Mouse (Mus musculus) thymus, adult 2 months (tissue): Measurements from ENCODE around the gene Ppfia3. TPM values are rescaled to one million over a fixed set of nuclear protein-coding genes. Genes with fewer than 3 reads are reported as not detected.

Source experiments
- DNase-seq: peaks from one replicate; pipeline ENCODE4 v3.0.0; 2021
- H3K27ac ChIP-seq: fragments of 200-500 bp; 2 replicates; pipeline ENCODE4 v1.5.1; 2012; ENCODE audit warnings: low read length, control low read depth; ENCODE audit not compliant: control insufficient read depth, insufficient read depth
- H3K27me3 ChIP-seq: fragments of 200-500 bp; 2 replicates; pipeline ENCODE4 v1.6.1; 2012; ENCODE audit warnings: mild to moderate bottlenecking, low read length, moderate library complexity, mixed read lengths; ENCODE audit not compliant: control insufficient read depth, insufficient read depth
- H3K36me3 ChIP-seq: fragments of 200-500 bp; 2 replicates; pipeline ENCODE4 v1.6.1; 2012; ENCODE audit warnings: mild to moderate bottlenecking, low read length, moderate library complexity; ENCODE audit not compliant: control insufficient read depth, insufficient read depth
- H3K4me1 ChIP-seq: fragments of 200-500 bp; replicated peaks from 2 replicates; pipeline ENCODE4 v1.6.1; 2012; ENCODE audit warnings: low read length; ENCODE audit not compliant: control insufficient read depth, insufficient read depth
- H3K4me3 ChIP-seq: fragments of 200-500 bp; 2 replicates; pipeline ENCODE4 v1.5.1; 2012; ENCODE audit warnings: mild to moderate bottlenecking, low read length, control low read depth, moderate library complexity; ENCODE audit not compliant: control insufficient read depth, insufficient read depth
- CTCF ChIP-seq: fragments of 200-500 bp; IDR thresholded peaks from 2 replicates; pipeline ENCODE4 v1.5.1; 2012; ENCODE audit warnings: mild to moderate bottlenecking, control low read depth, low read length, moderate library complexity, borderline replicate concordance; ENCODE audit not compliant: control insufficient read depth, poor library complexity, insufficient read depth; ENCODE audit errors: extremely low read depth
- POLR2A ChIP-seq: fragments of 200-500 bp; IDR thresholded peaks from 2 replicates; pipeline ENCODE4 v1.6.1; 2012; ENCODE audit warnings: mild to moderate bottlenecking, low read length, control low read depth, moderate library complexity; ENCODE audit not compliant: control insufficient read depth, poor library complexity, insufficient read depth; ENCODE audit errors: extremely low read depth
- WGBS: fragments of 180-500 bp; shearing (Covaris S2); methylation state at CpG from one replicate; pipeline ENCODE4 v1.1.7; 2018; 5-methylcytosine and 5-hydroxymethylcytosine counted together
- polyA plus RNA-seq: library from polyadenylated mRNA; depleted of rRNA; stranded (reverse); fragments of >200 nt; gene quantifications from 2 replicates; pipeline ENCODE4 v1.2.3, GENCODE M21; 2012; rRNA removed

Ppfia3 gene
- 0.65 and 0.89 TPM in 2 replicates for polyA plus RNA-seq

GRCm38 (mm10) chr7:45366652-45367019, at the start of gene Ppfia3:
Gene Ppfia3, minus strand, starts transcription at chr7:45367019.
- DNase-seq: no peak
- H3K4me1 ChIP-seq: peaks cover 30% of the 10 kb centered on the region
- no peaks in the 10 kb centered on the region for H3K36me3 ChIP-seq
- no peak within 1 kb of the TSS for H3K27ac ChIP-seq
- H3K4me3 ChIP-seq: peak within 1 kb of the TSS; percentile 61
- TF ChIP-seq POLR2A: no peak
- no peak for TF ChIP-seq CTCF
- WGBS: 2% methylated on average over 26 of the region's 26 CpGs
- peaks cover 20% of the 10 kb centered on the region for H3K27me3 ChIP-seq

DNA sequence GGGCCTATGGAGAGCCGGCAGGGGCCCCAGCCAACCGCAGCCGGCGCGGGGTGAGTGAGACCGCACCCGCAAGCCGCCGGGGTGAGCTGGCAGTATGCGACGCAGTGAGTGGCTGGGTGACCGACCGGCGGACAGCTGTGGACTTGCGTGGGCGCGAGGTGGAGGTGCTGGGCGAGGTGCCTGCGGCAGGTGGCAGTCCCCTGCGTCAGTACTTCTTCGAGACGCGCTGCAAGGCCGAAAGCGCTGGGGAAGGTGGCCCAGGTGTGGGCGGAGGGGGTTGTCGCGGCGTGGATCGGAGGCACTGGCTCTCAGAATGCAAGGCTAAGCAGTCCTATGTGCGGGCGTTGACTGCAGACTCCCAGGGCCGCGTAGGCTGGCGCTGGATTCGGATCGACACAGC, 48.8 kb upstream of the Ppfia3 start:
- H3K4me3 ChIP-seq: no peak overlapping the region
- peaks cover 27% of the 10 kb centered on the region for H3K4me1 ChIP-seq
- peaks cover 23% of the 10 kb centered on the region for H3K27me3 ChIP-seq
- 7% methylated on average over 37 of the region's 37 CpGs for WGBS
- TF ChIP-seq POLR2A: no peak
- no peak for TF ChIP-seq CTCF
- no peak for DNase-seq
- H3K36me3 ChIP-seq: no peaks in the 10 kb centered on the region
- no peak overlapping the region for H3K27ac ChIP-seq

DNA sequence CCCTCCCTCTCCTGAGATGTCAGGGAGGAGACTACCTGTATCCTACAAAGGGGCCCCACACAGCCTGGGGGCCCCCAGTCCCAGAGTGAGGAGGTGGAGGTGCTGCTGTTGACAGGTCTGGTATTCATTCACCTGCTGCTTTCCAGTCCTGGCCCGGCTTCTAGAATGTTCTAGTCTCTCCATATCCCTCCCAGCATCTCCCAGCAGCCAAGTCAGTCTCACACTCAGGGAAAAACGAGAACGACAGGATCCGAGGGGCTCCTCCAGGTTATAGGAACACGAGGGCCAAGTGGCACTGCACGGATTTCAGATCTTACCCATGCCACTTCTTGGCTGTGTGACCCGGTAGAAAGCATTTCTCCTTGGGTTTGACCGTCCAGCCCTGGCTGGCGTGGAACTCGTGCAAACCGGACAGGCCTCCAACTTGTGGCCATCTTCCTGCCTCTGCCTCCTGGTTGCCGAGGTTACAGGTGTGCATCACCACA, 48.0 kb upstream of the Ppfia3 start:
- Histone ChIP-seq H3K36me3 (no peaks in the 10 kb centered on the region), H3K4me1 (peaks cover 27% of the 10 kb centered on the region), H3K27ac (no peak overlapping the region), H3K27me3 (peaks cover 23% of the 10 kb centered on the region), H3K4me3 (no peak overlapping the region)
- no peak for DNase-seq
- TF ChIP-seq CTCF (no peak), POLR2A (no peak)
- 27% methylated on average over 12 of the region's 12 CpGs for WGBS

- H3K4me1 ChIP-seq: peaks cover 27% of the 10 kb centered on the region
- H3K27ac ChIP-seq: no peak overlapping the region
- no peaks in the 10 kb centered on the region for H3K36me3 ChIP-seq
- H3K4me3 ChIP-seq: peak overlapping the region; percentile 32
- H3K27me3 ChIP-seq: peaks cover 23% of the 10 kb centered on the region
- 3% methylated on average over 27 of the region's 27 CpGs for WGBS
- TF ChIP-seq POLR2A (no peak), CTCF (no peak)
- DNase-seq: no peak
These were observed 47.3 kb upstream of the Ppfia3 start for GRCm38 (mm10) chr7:45413864-45414739.

GRCm38 (mm10) chr7:45413113-45413863, 46.5 kb upstream of the Ppfia3 start, which contains the start of gene Ntf5:
Gene Ntf5, plus strand, starts transcription at chr7:45413695.
- no peak for DNase-seq
- WGBS: 9% methylated on average over 45 of the region's 45 CpGs
- peaks cover 22% of the 10 kb centered on the region for H3K27me3 ChIP-seq
- TF ChIP-seq CTCF (no peak), POLR2A (no peak)
- no peak within 1 kb of the TSS for H3K27ac ChIP-seq
- peak within 1 kb of the TSS; percentile 32 for H3K4me3 ChIP-seq
- H3K4me1 ChIP-seq: peaks cover 27% of the 10 kb centered on the region
- H3K36me3 ChIP-seq: no peaks in the 10 kb centered on the region

- DNase-seq: no peak
- no peak overlapping the region for H3K27ac ChIP-seq
- no peak overlapping the region for H3K4me3 ChIP-seq
- peaks cover 18% of the 10 kb centered on the region for H3K27me3 ChIP-seq
- no peak for TF ChIP-seq CTCF
- TF ChIP-seq POLR2A: no peak
- 51% methylated on average over 2 of the region's 2 CpGs for WGBS
- no peaks in the 10 kb centered on the region for H3K36me3 ChIP-seq
- H3K4me1 ChIP-seq: peaks cover 27% of the 10 kb centered on the region
These were observed 45.6 kb upstream of the Ppfia3 start for GRCm38 (mm10) chr7:45412421-45412820.
